Mouse (Mus musculus) heart, postnatal 0 days (tissue): ENCODE data around the gene Aldh8a1. TPM values are rescaled to one million over a fixed set of nuclear protein-coding genes. Genes with fewer than 3 reads are reported as not detected.

Source experiments
- ATAC-seq: fragments of 200-750 bp; cut with Nextera tagmentation; 2 replicates; pipeline ENCODE4 v1.8.0; 2017; ENCODE audit warnings: low read depth, moderate number of reproducible peaks, moderate library complexity; ENCODE audit not compliant: insufficient read depth
- DNase-seq: peaks from one replicate; pipeline ENCODE4 v3.0.0-alpha.2; 2016; ENCODE audit warnings: low spot score
- H3K27ac ChIP-seq: fragments of 300-500 bp; sonication (generic); 2 replicates; pipeline ENCODE4 v1.5.1; 2014; ENCODE audit warnings: low read depth, mild to moderate bottlenecking
- H3K27me3 ChIP-seq: fragments of 300-500 bp; sonication (generic); 2 replicates; pipeline ENCODE4 v1.6.1; 2014; ENCODE audit warnings: low read length, mixed read lengths; ENCODE audit not compliant: control insufficient read depth, insufficient read depth
- H3K36me3 ChIP-seq: fragments of 300-500 bp; sonication (generic); replicated peaks from 2 replicates; pipeline ENCODE4 v1.6.1; 2014; ENCODE audit warnings: low read length, mixed read lengths; ENCODE audit not compliant: control insufficient read depth, insufficient read depth
- H3K4me1 ChIP-seq: fragments of 300-500 bp; sonication (generic); 2 replicates; pipeline ENCODE4 v1.6.1; 2014; ENCODE audit warnings: antibody characterized with exemption; ENCODE audit not compliant: control insufficient read depth, insufficient read depth
- H3K4me2 ChIP-seq: fragments of 300-500 bp; sonication (generic); 2 replicates; pipeline ENCODE4 v1.6.1; 2014; ENCODE audit warnings: low read depth, mild to moderate bottlenecking, low read length, moderate library complexity
- H3K4me3 ChIP-seq: fragments of 300-500 bp; sonication (generic); 2 replicates; pipeline ENCODE4 v1.5.1; 2014; ENCODE audit warnings: low read depth, low read length
- H3K9ac ChIP-seq: fragments of 300-500 bp; sonication (generic); replicated peaks from 2 replicates; pipeline ENCODE4 v1.6.1; 2014; ENCODE audit warnings: low read depth, low read length, mixed read lengths
- H3K9me3 ChIP-seq: fragments of 300-500 bp; sonication (generic); replicated peaks from 2 replicates; pipeline ENCODE4 v1.6.1; 2016; ENCODE audit warnings: low read length; ENCODE audit not compliant: control insufficient read depth
- CTCF ChIP-seq: IDR thresholded peaks from 2 replicates; pipeline ENCODE4 v1.5.1; 2016; ENCODE audit warnings: antibody characterized with exemption, control low read depth, low read depth
- EP300 ChIP-seq: IDR thresholded peaks from 2 replicates; pipeline ENCODE4 v1.6.1; 2016; ENCODE audit warnings: antibody characterized with exemption, low read depth
- WGBS: fragments of 180-500 bp; shearing (Covaris S2); extraction: QIAGEN DNeasy Blood & Tissue Kit; methylation state at CpG from one replicate; pipeline ENCODE4 v1.1.7; 2014; 5-methylcytosine and 5-hydroxymethylcytosine counted together
- polyA plus RNA-seq: library from polyadenylated mRNA; unstranded; fragments of >200 nt; fragmentation: Nextera tagmentation; extraction: Ambion mirVana; gene quantifications from 2 replicates; pipeline ENCODE4 v1.2.1, GENCODE M21; 2015
- total RNA-seq: library from RNA; depleted of rRNA; stranded (reverse); fragments of >200 nt; gene quantifications from 2 replicates; pipeline ENCODE4 v1.2.3, GENCODE M21; 2014; ENCODE audit warnings: low replicate concordance

Aldh8a1 gene
- total and polyA plus RNA-seq, 2 experiments from 2014 or later, result not detected

DNA sequence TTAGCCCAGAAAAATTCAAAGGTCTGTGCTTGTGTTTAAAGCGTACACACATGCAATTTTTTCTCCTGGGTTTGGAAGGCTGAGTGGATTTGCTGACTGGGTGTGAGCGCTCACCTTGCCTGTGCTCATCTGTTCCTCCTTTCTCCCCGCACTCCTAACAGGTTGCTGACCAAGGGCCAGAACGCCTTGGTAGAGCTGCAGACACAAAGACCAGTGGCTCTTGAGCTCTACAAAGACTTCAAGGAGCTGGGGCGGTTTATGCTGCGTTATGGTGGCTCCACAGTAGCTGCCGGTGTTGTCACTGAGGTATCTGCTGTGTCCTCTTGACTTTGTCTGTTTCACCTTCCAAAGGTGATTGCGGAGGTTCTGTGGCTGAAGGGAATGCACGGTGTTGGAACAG lies 9.6 kb upstream of the Aldh8a1 start:
- no peaks in the 10 kb centered on the region for H3K27me3 ChIP-seq
- 89% methylated on average over 9 of the region's 9 CpGs for WGBS
- no peaks in the 10 kb centered on the region for H3K4me1 ChIP-seq
- no peak overlapping the region for H3K4me3 ChIP-seq
- no peak for TF ChIP-seq CTCF
- TF ChIP-seq EP300, result no peak
- H3K9ac ChIP-seq, result no peak overlapping the region
- DNase-seq (no peak), ATAC-seq (no peak)
- peaks cover 63% of the 10 kb centered on the region for H3K36me3 ChIP-seq
- no peak overlapping the region for H3K4me2 ChIP-seq
- no peak overlapping the region for H3K27ac ChIP-seq
- H3K9me3 ChIP-seq, result no peaks in the 10 kb centered on the region

DNA sequence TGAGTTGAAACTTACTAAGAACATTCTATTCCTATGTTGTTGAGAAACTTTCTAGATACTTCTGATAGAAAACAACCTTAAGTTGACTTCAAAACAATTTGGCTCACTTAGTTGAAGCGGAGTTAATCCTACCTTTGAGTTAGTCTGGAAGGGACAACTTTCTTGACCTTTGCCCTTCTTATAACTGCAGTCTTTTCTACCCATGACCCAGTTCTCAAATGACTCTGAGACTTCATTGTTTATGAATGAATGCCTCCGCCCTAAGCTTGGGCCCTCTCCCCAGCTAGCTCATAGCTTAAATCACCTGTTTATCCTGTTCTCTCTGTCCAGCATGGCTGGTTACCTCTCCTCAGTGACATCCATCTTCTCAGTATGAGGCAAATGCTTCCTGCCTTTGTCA lies 7.5 kb upstream of the Aldh8a1 start:
- Histone ChIP-seq H3K27ac (no peak overlapping the region), H3K4me2 (no peak overlapping the region), H3K36me3 (peaks cover 46% of the 10 kb centered on the region), H3K4me3 (no peak overlapping the region), H3K27me3 (no peaks in the 10 kb centered on the region), H3K4me1 (no peaks in the 10 kb centered on the region), H3K9ac (no peak overlapping the region), H3K9me3 (no peaks in the 10 kb centered on the region)
- ATAC-seq, result no peak
- TF ChIP-seq CTCF, result no peak
- no peak for TF ChIP-seq EP300
- DNase-seq, result no peak
- WGBS, result 91% methylated on average over 2 of the region's 2 CpGs

DNA sequence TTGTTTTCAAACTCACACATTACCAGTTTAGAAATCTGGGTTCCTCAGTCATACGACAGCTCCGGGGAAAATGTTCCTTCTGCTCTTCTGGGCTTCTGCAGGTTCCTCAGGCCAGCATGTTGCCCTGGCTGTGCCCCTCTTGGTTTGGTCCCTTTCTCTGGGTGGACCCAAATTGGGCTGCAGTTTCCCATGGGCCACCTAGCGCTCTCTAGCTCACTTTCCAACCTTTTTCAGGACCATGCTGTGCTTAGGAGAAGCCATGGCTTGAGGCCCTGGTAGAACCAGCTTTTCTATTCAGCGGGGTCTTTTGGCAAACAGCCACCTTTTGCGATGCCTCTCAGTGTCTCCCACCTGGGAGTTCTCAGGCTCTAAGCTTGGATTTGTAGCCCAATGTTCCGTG lies 4.8 kb upstream of the Aldh8a1 start:
- 92% methylated on average over 6 of the region's 6 CpGs for WGBS
- H3K4me1 ChIP-seq, result no peaks in the 10 kb centered on the region

DNA sequence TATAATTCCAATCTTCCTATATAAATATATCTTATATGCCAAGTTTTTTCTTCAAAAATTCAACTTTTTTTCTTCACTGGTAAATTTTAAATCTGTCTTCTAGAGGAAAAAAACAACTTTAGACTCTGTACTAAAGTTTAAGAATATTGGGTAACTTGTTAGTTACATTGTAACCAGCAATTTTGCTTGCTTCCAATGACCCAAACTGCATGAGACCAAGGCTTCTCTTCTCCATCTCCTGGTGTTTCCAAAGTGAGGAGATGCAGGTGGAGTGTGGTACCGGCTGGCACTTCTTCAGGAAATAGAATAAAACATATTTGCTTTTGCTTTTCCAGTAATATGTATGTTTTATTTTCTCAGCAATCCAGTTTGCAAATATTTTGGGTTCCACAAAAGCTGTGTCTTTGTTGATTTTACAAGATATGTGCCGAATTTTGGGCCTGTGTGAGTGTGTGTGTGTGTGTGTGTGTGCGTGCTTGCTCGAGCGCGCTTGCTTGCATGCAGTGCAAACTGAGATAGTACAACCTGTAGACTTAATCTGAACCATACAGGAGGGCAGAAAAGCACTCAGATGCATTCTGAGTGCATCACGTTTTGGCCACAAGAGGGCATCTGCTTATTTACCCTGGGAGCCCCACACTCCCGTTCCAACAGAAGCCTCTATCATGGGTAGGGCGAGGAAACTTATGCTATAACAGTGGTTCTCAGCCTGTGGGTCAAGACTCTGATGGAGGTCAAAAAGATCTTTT lies 1.3 kb downstream of the Aldh8a1 start:
- H3K27ac ChIP-seq, result no peak overlapping the region
- H3K36me3 ChIP-seq, result no peaks in the 10 kb centered on the region
- no peak for ATAC-seq
- no peak overlapping the region for H3K4me3 ChIP-seq
- 0 out of 2 replicates have a peak, but pooled peaks cover 7% of the 10 kb centered on the region for H3K27me3 ChIP-seq
- peak; percentile 43 for TF ChIP-seq CTCF
- no peak for TF ChIP-seq EP300
- DNase-seq, result no peak
- H3K9ac ChIP-seq, result no peak overlapping the region
- 69% methylated on average over 9 of the region's 9 CpGs for WGBS
- no peaks in the 10 kb centered on the region for H3K9me3 ChIP-seq
- no peaks in the 10 kb centered on the region for H3K4me1 ChIP-seq
- no peak overlapping the region for H3K4me2 ChIP-seq

More for the DNA sequence above, 4.8 kb upstream of the Aldh8a1 start:
- ATAC-seq (no peak), DNase-seq (no peak)
- Histone ChIP-seq H3K36me3 (peaks cover 27% of the 10 kb centered on the region), H3K4me3 (no peak overlapping the region), H3K27me3 (no peaks in the 10 kb centered on the region), H3K4me2 (no peak overlapping the region), H3K9ac (no peak overlapping the region), H3K9me3 (no peaks in the 10 kb centered on the region), H3K27ac (no peak overlapping the region)
- TF ChIP-seq CTCF, result no peak
- no peak for TF ChIP-seq EP300

GRCm38 (mm10) chr10:21382914-21383313 lies 5.8 kb downstream of the Aldh8a1 start:
- DNase-seq (peak; percentile 77), ATAC-seq (no peak)
- no peaks in the 10 kb centered on the region for H3K9me3 ChIP-seq
- H3K4me3 ChIP-seq, result no peak overlapping the region
- 9% methylated on average over 6 of the region's 6 CpGs for WGBS
- no peak for TF ChIP-seq EP300
- TF ChIP-seq CTCF, result peak; percentile 77
- H3K36me3 ChIP-seq, result no peaks in the 10 kb centered on the region
- H3K4me2 ChIP-seq, result no peak overlapping the region
- H3K4me1 ChIP-seq, result no peaks in the 10 kb centered on the region
- H3K27me3 ChIP-seq, result 0 out of 2 replicates have a peak, but pooled peaks cover 7% of the 10 kb centered on the region
- no peak overlapping the region for H3K27ac ChIP-seq
- H3K9ac ChIP-seq, result no peak overlapping the region

DNA sequence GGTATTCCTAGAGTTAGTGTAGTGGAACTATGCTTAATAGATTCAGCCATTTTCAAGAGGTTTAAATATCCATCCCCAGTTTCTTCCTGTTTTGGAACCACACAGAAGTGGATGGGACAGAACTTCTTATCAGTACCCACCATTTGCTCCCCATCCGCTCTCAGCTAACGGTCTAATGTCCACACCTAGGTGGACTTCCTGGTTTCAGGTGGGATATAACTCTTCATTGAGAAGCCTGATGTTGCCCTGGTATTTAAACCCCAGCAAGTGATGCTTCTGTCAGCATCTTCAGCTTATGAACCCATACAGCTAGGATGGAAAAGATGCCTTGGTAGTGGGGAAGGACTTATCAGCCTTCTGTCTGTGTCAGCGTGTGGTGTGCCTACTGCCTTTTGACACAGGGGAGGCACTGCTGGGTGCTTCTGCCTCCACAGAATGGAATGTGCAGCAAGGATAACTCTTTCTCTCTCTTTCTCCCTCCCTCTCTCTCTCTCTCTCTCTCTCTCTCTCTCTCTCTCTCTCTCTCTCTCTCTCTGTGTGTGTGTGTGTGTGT lies 8.1 kb downstream of the Aldh8a1 start:
- no peak for DNase-seq
- H3K36me3 ChIP-seq, result no peaks in the 10 kb centered on the region
- H3K9me3 ChIP-seq, result no peaks in the 10 kb centered on the region
- ATAC-seq, result no peak
- TF ChIP-seq CTCF (no peak), EP300 (no peak)
- 54% methylated on average over 3 of the region's 3 CpGs for WGBS
- no peaks in the 10 kb centered on the region for H3K4me1 ChIP-seq
- H3K27ac ChIP-seq, result no peak overlapping the region
- H3K4me3 ChIP-seq, result no peak overlapping the region
- no peak overlapping the region for H3K9ac ChIP-seq
- H3K4me2 ChIP-seq, result no peak overlapping the region
- 0 out of 2 replicates have a peak, but pooled peaks cover 7% of the 10 kb centered on the region for H3K27me3 ChIP-seq
